Mouse (Mus musculus): Measurements from ENCODE around the gene Syne4.

GRCm38 (mm10) chr7:30327140-30327539 is 12.5 kb downstream of the Syne4 start:
- TF ChIP-seq CTCF (IDR thresholded peaks at IDR 0.05; ENCODE audit: extremely low read depth, insufficient read depth, insufficient read length, insufficient replicate concordance): no peak
- no peak for TF ChIP-seq POLR2A (IDR thresholded peaks at IDR 0.05; ENCODE audit: low read depth, low read length)
